Mouse (Mus musculus) hindbrain, postnatal 0 days (tissue): ENCODE results near the gene Pdk4. TPM values are rescaled to one million over a fixed set of nuclear protein-coding genes. Genes with fewer than 3 reads are reported as not detected.
A peak's percentile ranks its signal among the peaks of the same experiment; 100 is the strongest.

Source experiments
- ATAC-seq: fragments of 200-750 bp; cut with Nextera tagmentation; 2 replicates; pipeline ENCODE4 v1.8.0; 2017; ENCODE audit warnings: mild to moderate bottlenecking, moderate TSS enrichment, moderate library complexity
- DNase-seq: peaks from one replicate; pipeline ENCODE4 v3.0.0-alpha.2; 2015; ENCODE audit warnings: low spot score
- H3K27ac ChIP-seq: fragments of 300-500 bp; sonication (generic); 2 replicates; pipeline ENCODE4 v1.5.1; 2014; ENCODE audit warnings: mild to moderate bottlenecking
- H3K27me3 ChIP-seq: fragments of 300-500 bp; sonication (generic); 2 replicates; pipeline ENCODE4 v1.6.1; 2014; ENCODE audit warnings: low read length, mixed read lengths; ENCODE audit not compliant: insufficient read depth
- H3K36me3 ChIP-seq: fragments of 300-500 bp; sonication (generic); 2 replicates; pipeline ENCODE4 v1.6.1; 2014; ENCODE audit warnings: low read length, mixed read lengths; ENCODE audit not compliant: insufficient read depth
- H3K4me1 ChIP-seq: fragments of 300-500 bp; sonication (generic); 2 replicates; pipeline ENCODE4 v1.6.1; 2014; ENCODE audit warnings: antibody characterized with exemption, low read length, mixed read lengths; ENCODE audit not compliant: insufficient read depth
- H3K4me2 ChIP-seq: fragments of 300-500 bp; sonication (generic); 2 replicates; pipeline ENCODE4 v1.6.1; 2014; ENCODE audit warnings: low read depth, mild to moderate bottlenecking, low read length, moderate library complexity, mixed read lengths
- H3K4me3 ChIP-seq: fragments of 300-500 bp; sonication (generic); 2 replicates; pipeline ENCODE4 v1.5.1; 2014; ENCODE audit warnings: low read length
- H3K9ac ChIP-seq: fragments of 300-500 bp; sonication (generic); replicated peaks from 2 replicates; pipeline ENCODE4 v1.6.1; 2014; ENCODE audit warnings: mild to moderate bottlenecking, low read length, moderate library complexity, mixed read lengths
- H3K9me3 ChIP-seq: fragments of 300-500 bp; sonication (generic); 2 replicates; pipeline ENCODE4 v1.6.1; 2016; ENCODE audit warnings: low read length, mixed read lengths
- CTCF ChIP-seq: IDR thresholded peaks from 2 replicates; pipeline ENCODE4 v1.5.1; 2016; ENCODE audit warnings: antibody characterized with exemption, control low read depth, low read depth
- WGBS: fragments of 180-500 bp; shearing (Covaris S2); extraction: QIAGEN DNeasy Blood & Tissue Kit; methylation state at CpG from one replicate; pipeline ENCODE4 v1.1.7; 2014; 5-methylcytosine and 5-hydroxymethylcytosine counted together
- polyA plus RNA-seq: library from polyadenylated mRNA; unstranded; fragments of >200 nt; fragmentation: Nextera tagmentation; extraction: Ambion mirVana; gene quantifications from 2 replicates; pipeline ENCODE4 v1.2.1, GENCODE M21; 2015
- total RNA-seq: library from RNA; depleted of rRNA; stranded (reverse); fragments of >200 nt; gene quantifications from 2 replicates; pipeline ENCODE4 v1.2.3, GENCODE M21; 2014

Gene Pdk4
- total and polyA plus RNA-seq, 2 experiments from 2014 or later: 4.5 to 4.7 TPM

DNA sequence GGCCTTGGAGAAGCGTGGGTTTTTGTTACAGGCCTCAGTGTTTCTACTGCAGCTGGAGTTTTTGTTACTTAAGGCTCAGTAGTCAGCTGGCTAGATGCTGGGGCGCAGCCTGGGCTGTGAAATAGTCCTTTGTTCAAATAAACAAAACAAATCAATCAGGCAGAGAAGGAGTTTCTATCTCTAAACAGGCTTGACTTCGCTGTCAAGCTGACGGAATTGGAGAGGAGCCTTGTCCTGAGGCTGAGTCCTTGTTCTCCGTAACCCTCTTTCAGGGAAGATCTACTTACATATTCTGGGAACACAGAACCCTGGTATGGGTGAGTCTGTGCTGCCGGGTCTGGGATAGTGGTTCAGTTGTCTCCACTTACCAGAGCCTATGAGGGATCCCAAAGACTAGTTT lies 48.6 kb downstream of the Pdk4 start:
- H3K4me1 ChIP-seq: peaks cover 3% of the 10 kb centered on the region; the same call in 1 of the 2 replicates
- ATAC-seq: peak; percentile 84
- H3K36me3 ChIP-seq: no peaks in the 10 kb centered on the region
- DNase-seq: peak; percentile 40
- no peak overlapping the region for H3K27ac ChIP-seq
- no peak overlapping the region for H3K9ac ChIP-seq
- TF ChIP-seq CTCF: no peak
- H3K4me2 ChIP-seq: no peak overlapping the region
- H3K9me3 ChIP-seq: no peaks in the 10 kb centered on the region
- no peaks in the 10 kb centered on the region for H3K27me3 ChIP-seq
- 32% methylated on average over 6 of the region's 6 CpGs for WGBS
- H3K4me3 ChIP-seq: no peak overlapping the region

DNA sequence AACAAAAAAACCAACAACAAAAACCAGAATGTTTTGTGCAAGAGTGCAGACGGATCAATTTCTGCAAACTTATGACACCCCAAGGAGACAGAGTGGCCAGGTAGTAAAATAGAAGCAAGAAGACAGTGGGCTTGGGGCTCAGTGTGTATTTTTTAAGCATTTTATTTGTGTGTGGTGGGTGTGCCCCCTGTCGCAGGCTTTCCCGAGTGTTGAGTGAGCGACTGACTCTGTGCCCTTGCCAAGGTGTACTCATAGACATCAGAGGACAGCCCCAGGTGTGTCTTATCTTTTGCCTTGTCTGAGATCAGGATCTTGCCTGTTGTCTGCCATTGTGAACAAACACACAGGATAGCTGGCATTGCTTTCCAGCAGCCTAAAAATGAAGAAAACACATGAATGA lies 49.1 kb downstream of the Pdk4 start:
- no peak overlapping the region for H3K4me2 ChIP-seq
- H3K27me3 ChIP-seq: no peaks in the 10 kb centered on the region
- no peak overlapping the region for H3K9ac ChIP-seq
- no peak overlapping the region for H3K27ac ChIP-seq
- no peak for DNase-seq
- 81% methylated on average over 4 of the region's 4 CpGs for WGBS
- H3K4me1 ChIP-seq: peaks cover 3% of the 10 kb centered on the region; the same call in 1 of the 2 replicates
- H3K9me3 ChIP-seq: no peaks in the 10 kb centered on the region
- ATAC-seq: no peak
- no peak overlapping the region for H3K4me3 ChIP-seq
- no peak for TF ChIP-seq CTCF
- H3K36me3 ChIP-seq: no peaks in the 10 kb centered on the region

DNA sequence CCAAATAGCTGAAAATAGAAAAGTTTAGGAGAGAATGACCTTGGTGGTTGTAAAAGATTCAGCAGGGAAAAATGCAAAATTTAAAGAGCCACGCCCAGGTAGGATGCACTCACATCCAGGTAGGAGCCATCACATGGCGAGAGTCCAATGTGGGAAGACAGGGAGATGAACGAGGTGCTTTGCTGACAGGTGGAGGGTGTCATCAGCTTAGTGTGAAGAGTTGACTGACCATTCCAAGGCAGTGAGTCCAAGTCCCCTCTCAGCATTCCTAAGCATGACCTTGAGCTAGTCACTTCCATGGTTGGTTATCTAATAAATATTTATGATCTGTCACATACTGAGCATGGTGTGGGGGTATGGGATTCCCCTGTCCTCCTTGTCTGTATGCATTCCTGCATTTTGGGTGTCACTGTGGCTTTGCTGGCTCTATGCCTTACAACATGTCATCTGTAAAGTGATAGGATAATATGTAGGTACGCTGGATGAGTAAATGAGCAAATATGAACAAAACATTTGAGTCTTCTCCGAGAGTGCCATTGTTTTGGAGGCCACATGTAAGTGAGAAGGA lies 51.7 kb downstream of the Pdk4 start:
- Histone ChIP-seq H3K4me3 (no peak overlapping the region), H3K9ac (no peak overlapping the region), H3K36me3 (no peaks in the 10 kb centered on the region), H3K9me3 (no peaks in the 10 kb centered on the region), H3K27ac (no peak overlapping the region), H3K4me1 (peaks cover 3% of the 10 kb centered on the region; the same call in 1 of the 2 replicates), H3K4me2 (no peak overlapping the region), H3K27me3 (no peaks in the 10 kb centered on the region)
- DNase-seq (no peak), ATAC-seq (no peak)
- TF ChIP-seq CTCF: no peak
- 94% methylated on average over 5 of the region's 5 CpGs for WGBS

DNA sequence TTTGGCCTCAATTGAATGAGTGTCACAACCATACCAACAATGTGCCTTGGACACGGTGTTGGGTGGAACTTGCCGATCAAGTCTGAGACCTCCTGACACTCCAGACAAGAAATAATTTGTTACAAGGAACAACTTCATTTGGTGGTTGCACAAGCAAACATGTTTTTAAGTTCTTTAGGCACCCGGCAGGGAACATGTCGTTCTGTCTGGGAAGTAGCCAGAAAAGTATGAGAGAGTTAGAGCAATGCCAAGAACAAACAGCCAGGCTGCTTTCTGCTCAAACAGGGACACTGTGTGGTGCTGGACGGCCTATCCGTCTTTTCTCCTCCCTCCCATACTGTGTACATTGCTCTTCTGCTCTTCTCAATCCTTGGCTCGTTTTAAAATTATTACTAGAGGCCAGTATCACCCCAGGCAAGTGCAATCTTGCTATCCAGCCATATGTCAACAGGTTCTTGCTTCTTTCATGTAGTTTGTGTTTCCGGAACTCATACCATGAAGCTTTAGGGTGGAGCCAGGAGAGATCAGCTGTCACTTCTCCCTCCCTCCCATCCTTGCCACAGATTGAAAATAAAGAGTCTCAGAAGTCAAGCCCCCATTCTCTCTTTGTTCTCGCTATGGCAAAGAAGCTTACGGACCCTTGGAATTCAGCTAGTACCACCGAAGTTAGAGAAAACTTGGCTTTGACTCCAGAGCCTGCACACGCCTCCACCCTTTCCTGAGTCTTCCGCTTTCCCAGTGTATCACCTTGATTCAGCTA lies 52.8 kb downstream of the Pdk4 start:
- Histone ChIP-seq H3K4me2 (peak overlapping the region; percentile 39), H3K9me3 (no peaks in the 10 kb centered on the region), H3K4me3 (no peak overlapping the region), H3K4me1 (peaks cover 3% of the 10 kb centered on the region; the same call in 1 of the 2 replicates), H3K36me3 (no peaks in the 10 kb centered on the region), H3K9ac (no peak overlapping the region), H3K27me3 (no peaks in the 10 kb centered on the region), H3K27ac (peak overlapping the region; percentile 22; the same call in 1 of the 2 replicates)
- ATAC-seq (peak; percentile 67; the same call in 1 of the 2 replicates), DNase-seq (peak; percentile 60)
- 24% methylated on average over 13 of the region's 13 CpGs for WGBS
- no peak for TF ChIP-seq CTCF

DNA sequence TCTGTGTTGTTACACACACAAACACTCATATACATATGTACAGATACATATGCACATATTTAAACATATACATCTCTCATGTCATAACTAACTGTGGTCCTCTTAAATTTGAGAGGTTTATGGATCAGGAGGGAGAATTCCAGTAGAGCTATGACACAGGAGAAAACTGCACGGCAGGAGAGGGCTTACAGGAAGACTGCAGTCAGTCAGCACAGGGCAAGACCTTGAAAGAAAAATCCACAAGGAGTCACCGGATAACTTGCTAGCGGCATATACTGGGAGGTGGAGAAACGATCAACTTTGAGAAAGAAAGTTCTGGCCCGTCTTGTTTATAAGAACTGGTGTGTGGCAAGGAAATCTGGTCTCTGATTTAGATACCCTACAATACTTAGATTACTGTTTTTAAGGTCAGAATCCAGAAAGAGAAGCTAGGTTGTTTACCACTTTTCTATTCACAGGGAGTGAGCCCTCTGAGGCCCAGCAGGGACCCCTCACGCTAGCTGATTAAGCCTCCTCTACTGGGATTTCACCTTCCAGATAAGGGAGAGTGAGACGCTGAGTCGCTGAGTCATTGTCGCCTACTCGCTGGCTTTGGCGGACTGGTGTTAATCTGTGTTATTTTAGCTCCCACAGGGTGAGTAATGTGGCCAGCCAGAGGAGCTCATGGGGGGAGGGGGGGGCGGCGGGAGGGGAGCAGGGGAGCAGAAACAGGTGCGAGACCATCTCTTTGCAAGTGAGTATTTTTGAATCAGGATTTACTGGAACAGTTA lies 53.6 kb downstream of the Pdk4 start:
- ATAC-seq: peak; percentile 27; the same call in 1 of the 2 replicates
- no peaks in the 10 kb centered on the region for H3K27me3 ChIP-seq
- no peak overlapping the region for H3K27ac ChIP-seq
- no peak for TF ChIP-seq CTCF
- peaks cover 3% of the 10 kb centered on the region; the same call in 1 of the 2 replicates for H3K4me1 ChIP-seq
- H3K4me2 ChIP-seq: peak overlapping the region; percentile 39
- 13% methylated on average over 14 of the region's 14 CpGs for WGBS
- no peaks in the 10 kb centered on the region for H3K36me3 ChIP-seq
- no peaks in the 10 kb centered on the region for H3K9me3 ChIP-seq
- no peak overlapping the region for H3K9ac ChIP-seq
- DNase-seq: no peak
- H3K4me3 ChIP-seq: no peak overlapping the region

DNA sequence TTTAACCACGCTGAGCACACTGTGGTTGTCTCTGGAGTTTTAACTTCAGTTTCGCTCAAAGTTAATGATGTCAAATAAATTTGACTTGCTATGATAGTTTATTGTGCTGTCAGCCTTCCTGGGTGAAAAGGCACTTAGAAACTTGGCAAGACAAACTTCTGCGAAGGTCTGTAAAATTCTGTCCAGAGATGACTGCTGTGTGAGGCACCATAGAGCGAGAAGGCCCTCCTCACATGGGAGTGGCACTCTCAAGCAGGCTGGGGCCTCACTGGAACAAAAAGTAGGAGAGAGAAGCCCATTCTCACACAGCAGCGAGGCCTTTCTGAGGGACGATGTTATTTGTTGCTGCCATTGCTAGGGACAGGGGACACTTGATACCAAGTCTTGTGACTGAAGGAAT lies 54.9 kb downstream of the Pdk4 start:
- no peak for TF ChIP-seq CTCF
- H3K9me3 ChIP-seq: no peaks in the 10 kb centered on the region
- ATAC-seq: no peak
- H3K4me2 ChIP-seq: no peak overlapping the region
- H3K9ac ChIP-seq: no peak overlapping the region
- H3K4me1 ChIP-seq: peaks cover 3% of the 10 kb centered on the region; the same call in 1 of the 2 replicates
- no peak overlapping the region for H3K4me3 ChIP-seq
- 87% methylated on average over 6 of the region's 6 CpGs for WGBS
- no peaks in the 10 kb centered on the region for H3K36me3 ChIP-seq
- H3K27me3 ChIP-seq: no peaks in the 10 kb centered on the region
- DNase-seq: no peak
- no peak overlapping the region for H3K27ac ChIP-seq
